Comparison of ENCODE assay signal across 13 mouse cellular contexts in the genomic region with DNA sequence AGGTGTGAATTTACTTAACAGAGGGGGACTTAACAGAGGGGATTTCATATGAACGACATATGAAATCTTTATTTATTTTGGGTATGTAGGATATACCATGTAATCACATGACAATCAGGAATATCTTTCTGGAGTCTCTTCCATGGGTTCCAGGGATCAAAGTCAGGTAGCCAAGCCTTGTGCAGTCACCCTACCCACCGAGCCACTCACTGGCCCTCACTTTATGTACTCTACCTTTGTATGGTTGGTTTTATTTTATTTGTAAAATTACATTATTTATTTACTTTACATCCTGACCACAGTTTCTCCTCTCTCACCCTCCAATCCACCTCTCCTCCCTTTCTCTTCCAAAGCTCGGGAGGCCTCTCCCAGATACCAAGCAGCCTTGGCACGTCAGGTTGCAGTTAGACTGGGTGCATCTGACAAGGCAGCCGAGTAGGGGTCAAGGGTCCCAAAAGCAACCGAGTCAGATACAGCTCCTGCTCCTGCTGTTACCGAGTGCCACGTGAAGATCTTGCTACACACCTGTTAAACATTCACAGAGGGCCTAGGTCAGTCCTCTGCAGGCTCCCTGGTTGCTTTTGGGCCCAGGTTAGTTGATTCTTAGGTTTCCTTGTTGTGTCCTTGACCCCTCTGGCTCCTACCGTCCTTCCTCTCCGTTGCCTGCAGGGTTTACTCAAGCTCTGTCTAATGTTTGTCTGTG. TPM values are rescaled to one million over a fixed set of nuclear protein-coding genes. Genes with fewer than 3 reads are reported as not detected.
DNase-seq lines count a peak whose midpoint lies in the region; ATAC-seq lines count a peak whose summit lies in the region.
"Had no signal": no experiment of that assay in that cellular context is flagged by ENCODE, and none has a peak within 500 bp of the region (broad histone marks: within the 10 kb centered on the region; RNA-seq: fewer than 3 reads in every experiment).

No protein-coding gene starts in this region.

- 39% methylated on average over 10 of the region's 10 CpGs for WGBS in kidney, embryonic 15.5 days
- WGBS in liver, embryonic 13.5 days (ENCODE audit: insufficient replicate concordance), result 72% methylated on average over 10 of the region's 10 CpGs

- H3K4me1 ChIP-seq in kidney, embryonic 15.5 days, result peaks cover 16% of the 10 kb centered on the region
- H3K4me1 ChIP-seq in liver, embryonic 13.5 days (replicated peaks), result peaks cover 15% of the 10 kb centered on the region

- peak; percentile 85 for ATAC-seq in kidney, embryonic 15.5 days (replicated peaks; ENCODE audit: low FRiP score)
- peak; percentile 85 for ATAC-seq in liver, embryonic 13.5 days (ENCODE audit: low read depth)
- ATAC-seq in CD4-positive, CD25-positive, alpha-beta regulatory T cell, adult 4 months, result no peak
- ATAC-seq: Patski had no signal

- peaks cover 9% of the 10 kb centered on the region for H3K36me3 ChIP-seq in kidney, embryonic 15.5 days
- peaks cover 3% of the 10 kb centered on the region; the same call in 1 of the 2 replicates for H3K36me3 ChIP-seq in liver, embryonic 13.5 days

- no peak overlapping the region for H3K9ac ChIP-seq in kidney, embryonic 15.5 days
- no peak overlapping the region for H3K9ac ChIP-seq in liver, embryonic 13.5 days

- no peaks in the 10 kb centered on the region for H3K9me3 ChIP-seq in kidney, embryonic 15.5 days (replicated peaks)
- H3K9me3 ChIP-seq in liver, embryonic 13.5 days (replicated peaks), result no peaks in the 10 kb centered on the region

- H3K27me3 ChIP-seq in kidney, embryonic 15.5 days, result no peaks in the 10 kb centered on the region
- no peaks in the 10 kb centered on the region for H3K27me3 ChIP-seq in liver, embryonic 13.5 days
- H3K27me3 ChIP-seq: CH12.LX, Patski had no signal

- no peak overlapping the region for H3K4me3 ChIP-seq in kidney, embryonic 15.5 days (replicated peaks)
- H3K4me3 ChIP-seq in liver, embryonic 13.5 days (replicated peaks), result no peak overlapping the region

- peak overlapping the region; percentile 34 for H3K4me2 ChIP-seq in kidney, embryonic 15.5 days
- no peak overlapping the region for H3K4me2 ChIP-seq in liver, embryonic 13.5 days
- H3K4me2 ChIP-seq: midbrain, embryonic 11.5 days had no signal

- intact Hi-C loops in left cerebral cortex, postnatal 4 days (cut with DNase I), result no loop called here

- H3K27ac ChIP-seq in kidney, embryonic 15.5 days, result peak overlapping the region; percentile 62
- peak overlapping the region; percentile 57 for H3K27ac ChIP-seq in liver, embryonic 13.5 days

- peak; percentile 23 for DNase-seq in lung, postnatal 36 days
- DNase-seq in lung, postnatal 10 days, result no peak
- DNase-seq in liver, embryonic 13.5 days, result no peak
- no peak for DNase-seq in left cerebral cortex, postnatal 4 days
- DNase-seq in cerebellum, adult 18-20 months, result no peak
- DNase-seq: adrenal gland, postnatal 10 days; heart, postnatal 14 days; right cerebral cortex, adult 18-20 months had no signal

RNA-seq across cellular contexts. Expression of gene Col4a3bp, which starts 28.0 kb away (rescaled TPM):
- polyA plus RNA-seq in kidney, embryonic 15.5 days (2015; fragmentation: Nextera tagmentation; extraction: Ambion mirVana), result 9.6 and 10.3 TPM in 2 replicates
- polyA plus RNA-seq in liver, embryonic 13.5 days (2015; fragmentation: Nextera tagmentation; extraction: Ambion mirVana), result 4.3 and 5.6 TPM in 2 replicates
- total RNA-seq in left cerebral cortex, postnatal 4 days (2021), result 10 to 100 TPM; 50.8 to 51.5 TPM
- 10 to 100 TPM in 1 of 2 experiments, 1 to 10 TPM in 1; 6.3 to 10.1 TPM for polyA plus RNA-seq in CD4-positive, CD25-positive, alpha-beta regulatory T cell, adult 4 months (2017; shearing (Covaris generic))

RNA-seq across cellular contexts. Expression of gene Polk, which starts 28.1 kb away (rescaled TPM):
- 9.2 and 9.7 TPM in 2 replicates for polyA plus RNA-seq in kidney, embryonic 15.5 days (2015; fragmentation: Nextera tagmentation; extraction: Ambion mirVana)
- 3.4 and 4.9 TPM in 2 replicates for polyA plus RNA-seq in liver, embryonic 13.5 days (2015; fragmentation: Nextera tagmentation; extraction: Ambion mirVana)
- total RNA-seq in left cerebral cortex, postnatal 4 days (2021), result 1 to 10 TPM; 6.8 to 8.4 TPM
- polyA plus RNA-seq in CD4-positive, CD25-positive, alpha-beta regulatory T cell, adult 4 months (2017; shearing (Covaris generic)), result 10 to 100 TPM; 22.2 to 24.7 TPM
